8 mouse cellular contexts compared by ENCODE assay signal in genomic region chr5:146905486-146906172, GRCm38 (mm10). TPM values are rescaled to one million over a fixed set of nuclear protein-coding genes. Genes with fewer than 3 reads are reported as not detected.
DNase-seq lines count a peak whose midpoint lies in the region; ATAC-seq lines count a peak whose summit lies in the region.

No protein-coding gene starts in this region.

- H3K4me1 ChIP-seq in hindbrain, embryonic 13.5 days (replicated peaks) = peaks cover 6% of the 10 kb centered on the region

- WGBS in hindbrain, embryonic 13.5 days = 29% methylated on average over 14 of the region's 14 CpGs

- peak; percentile 41; the same call in 1 of the 2 replicates for ATAC-seq in frontal cortex, adult (ENCODE audit: low TSS enrichment)
- peak; percentile 47; the same call in 1 of the 2 replicates for ATAC-seq in hindbrain, embryonic 13.5 days (ENCODE audit: low FRiP score)

- peak overlapping the region; percentile 31; the same call in 1 of the 2 replicates for H3K4me2 ChIP-seq in hindbrain, embryonic 13.5 days

- no peak overlapping the region for H3K27ac ChIP-seq in hindbrain, embryonic 13.5 days

- no peaks in the 10 kb centered on the region for H3K9me3 ChIP-seq in hindbrain, embryonic 13.5 days

- H3K36me3 ChIP-seq in hindbrain, embryonic 13.5 days = no peaks in the 10 kb centered on the region

- no peak overlapping the region for H3K4me3 ChIP-seq in hindbrain, embryonic 13.5 days

- peaks cover 13% of the 10 kb centered on the region; the same call in 1 of the 2 replicates for H3K27me3 ChIP-seq in hindbrain, embryonic 13.5 days

- DNase-seq in R1 (ENCODE audit: low read depth, low spot score) = peak; percentile 91
- peak; percentile 28 for DNase-seq in cerebellum, adult 9-11 months
- peak; percentile 21 for DNase-seq in left cerebral cortex, adult 11 months (ENCODE audit: low spot score)
- peak; percentile 50 to 83 for DNase-seq in lung, postnatal 4 days
- DNase-seq in right cerebral cortex, adult 18-20 months = peak; percentile 31
- DNase-seq in urinary bladder, adult 2 months (ENCODE audit: low spot score) = peak; percentile 63

- H3K9ac ChIP-seq in hindbrain, embryonic 13.5 days = no peak overlapping the region

RNA-seq across cellular contexts. Expression of gene Gtf3a, which starts 42.8 kb away (rescaled TPM):
- polyA plus RNA-seq in hindbrain, embryonic 13.5 days (2015; fragmentation: Nextera tagmentation; extraction: Ambion mirVana) = 99.5 and 102 TPM in 2 replicates
- 55.9 and 60.5 TPM in 2 replicates for polyA plus RNA-seq in urinary bladder, adult 2 months (2012; rRNA removed)

RNA-seq across cellular contexts. Expression of gene Mtif3, which starts 58.0 kb away (rescaled TPM):
- 24.7 and 26.5 TPM in 2 replicates for polyA plus RNA-seq in hindbrain, embryonic 13.5 days (2015; fragmentation: Nextera tagmentation; extraction: Ambion mirVana)
- 20.7 and 22.0 TPM in 2 replicates for polyA plus RNA-seq in urinary bladder, adult 2 months (2012; rRNA removed)

Comparison
In these comparisons a context has a peak if more than half of its experiments do, and no peak if none do; other contexts are left out.
1. DNase-seq: peak in every context shown above with its lines; median percentile 91 in R1; 66 in lung, postnatal 4 days; 63 in urinary bladder, adult 2 months; 31 in right cerebral cortex, adult 18-20 months; 28 in cerebellum, adult 9-11 months; 21 in left cerebral cortex, adult 11 months.